Mouse (Mus musculus) fibroblast of lung, adult 2 months (primary cell): Measurements from ENCODE around the gene Dyrk3.
"Not testable (repeated sequence)": the region's sequence is repeated elsewhere in the genome, so short reads cannot be mapped to it uniquely, and the experiment has no call there.

Experiments
- DNase-seq: peaks from one replicate; pipeline ENCODE4 v3.0.0-alpha.2; 2011; ENCODE audit warnings: low read depth

Gene Dyrk3

GRCm38 (mm10) chr1:131155456-131155855, 17.3 kb upstream of the Dyrk3 start:
- DNase-seq: peak; percentile 25

GRCm38 (mm10) chr1:131153018-131153629, 15.0 kb upstream of the Dyrk3 start, which contains the start of gene Eif2d:
Eif2d (plus strand) TSS chr1:131153181.
- peak; percentile 57 for DNase-seq

- no peak for DNase-seq
Measured at GRCm38 (mm10) chr1:131149496-131149895, 11.4 kb upstream of the Dyrk3 start.

- no peak for DNase-seq
Measured at GRCm38 (mm10) chr1:131146181-131146614, 8.1 kb upstream of the Dyrk3 start.

DNA sequence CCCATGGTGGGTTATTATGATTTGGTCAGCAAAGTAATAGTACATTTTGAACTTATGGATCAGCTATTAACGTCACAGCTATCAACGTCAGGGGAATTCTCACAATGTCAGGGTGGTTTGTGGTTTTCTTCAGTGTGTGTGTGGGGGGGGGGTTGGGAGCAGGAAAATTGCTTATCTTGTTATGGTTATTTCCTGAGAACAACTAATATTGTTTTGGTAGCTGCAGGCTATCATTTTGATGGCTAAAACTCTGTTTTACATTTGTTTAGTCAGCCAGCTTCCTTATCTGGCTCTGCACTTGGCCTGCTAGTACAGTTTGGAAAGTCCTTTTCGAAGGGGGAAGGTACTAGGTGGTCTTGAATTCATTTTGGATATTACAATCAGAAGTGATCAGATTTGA, 7.1 kb upstream of the Dyrk3 start:
- DNase-seq: not testable (repeated sequence)

GRCm38 (mm10) chr1:131142472-131142871, 4.3 kb upstream of the Dyrk3 start:
- no peak for DNase-seq

GRCm38 (mm10) chr1:131141449-131141848, 3.3 kb upstream of the Dyrk3 start:
- no peak for DNase-seq

DNA sequence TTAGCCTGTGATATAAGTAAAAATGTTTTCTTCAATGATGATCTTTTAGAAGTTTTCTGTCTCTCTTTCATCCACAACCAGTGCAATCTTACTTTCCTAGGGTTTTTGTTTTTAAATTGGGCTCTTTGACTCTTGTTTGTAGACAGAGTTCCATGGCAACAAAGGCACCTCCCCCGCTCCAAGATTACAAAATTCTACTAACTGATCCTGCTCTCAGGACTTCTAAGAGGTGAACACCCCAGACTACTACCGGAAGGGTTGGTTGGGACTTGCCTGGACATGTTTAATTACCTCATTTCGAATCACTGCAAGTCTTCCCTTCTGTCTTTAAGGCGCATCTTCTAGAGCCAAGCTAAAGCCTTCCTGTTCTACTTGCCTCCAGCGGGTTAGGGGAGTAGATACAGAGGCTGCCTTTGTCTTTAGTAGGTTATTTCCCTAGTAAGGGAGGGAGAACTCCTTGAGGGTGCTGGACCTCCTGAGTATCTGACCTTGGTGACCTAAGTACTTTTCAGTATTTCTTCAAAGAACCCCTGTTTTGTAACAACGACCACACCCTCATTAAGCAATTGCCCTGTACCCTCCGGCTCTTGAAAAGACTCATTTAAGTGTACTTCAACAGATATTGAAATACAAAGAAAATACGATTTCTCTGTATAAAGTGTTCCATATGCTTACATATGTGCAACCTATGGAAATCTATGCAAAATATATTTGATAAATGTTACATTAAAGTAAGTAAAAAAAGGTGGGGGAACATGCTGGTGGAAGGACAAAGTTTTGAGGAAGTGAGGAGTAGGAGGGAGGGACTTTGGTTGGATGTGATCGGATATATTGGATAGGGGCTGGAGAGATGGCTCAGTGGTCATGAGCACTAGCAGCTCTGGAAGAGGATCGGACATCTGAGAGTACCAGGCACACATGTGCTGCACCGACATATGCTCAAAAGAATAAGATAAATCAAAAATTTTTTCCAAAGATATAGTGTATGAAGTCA, 1.3 kb upstream of the Dyrk3 start:
- peak; percentile 79 for DNase-seq

DNA sequence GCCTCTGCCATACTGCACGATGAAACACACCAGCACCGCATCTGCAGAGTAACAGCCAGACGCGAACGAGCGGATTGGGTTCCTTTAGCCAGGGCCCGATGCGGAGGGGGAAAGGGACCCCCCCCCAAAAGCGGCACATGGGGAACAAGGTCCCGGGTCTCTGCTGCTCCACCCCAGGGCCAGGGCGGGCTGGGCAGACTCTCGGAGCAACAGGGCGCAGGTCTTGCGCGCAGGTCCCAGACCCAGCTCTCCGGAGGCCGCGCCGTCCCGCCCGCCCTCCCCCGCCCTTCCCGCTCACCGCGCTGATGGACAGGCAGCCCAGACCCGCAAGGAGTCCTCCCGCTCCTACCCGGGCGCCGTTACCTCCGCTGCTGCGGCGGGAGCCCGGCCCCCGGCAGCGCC, 422 bp downstream of the Dyrk3 start:
- DNase-seq: no peak

DNA sequence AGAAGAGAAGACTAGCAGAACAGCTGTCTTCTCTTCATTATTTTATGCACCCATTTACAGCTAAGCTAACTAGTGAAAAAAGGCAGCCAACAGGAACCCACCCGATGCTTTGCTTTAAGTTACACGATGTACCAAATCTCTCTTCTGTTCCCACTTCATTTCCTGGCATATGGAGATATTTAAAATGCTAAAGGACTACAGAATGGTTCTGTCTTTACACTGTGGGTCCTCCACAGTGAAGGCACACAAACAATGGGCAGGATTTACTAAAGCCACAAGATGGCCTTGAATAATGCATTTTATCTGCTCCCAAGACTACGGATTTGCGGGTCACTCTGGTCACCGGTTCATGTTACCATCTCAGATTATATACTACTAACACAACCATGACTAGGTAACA, 1.0 kb downstream of the Dyrk3 start:
- no peak for DNase-seq

- DNase-seq: no peak
Measured at GRCm38 (mm10) chr1:131135960-131136629, 2.0 kb downstream of the Dyrk3 start.

- no peak for DNase-seq
Measured at GRCm38 (mm10) chr1:131134942-131135522, 3.1 kb downstream of the Dyrk3 start.

- DNase-seq: no peak
Measured at GRCm38 (mm10) chr1:131134231-131134630, 3.9 kb downstream of the Dyrk3 start.

DNA sequence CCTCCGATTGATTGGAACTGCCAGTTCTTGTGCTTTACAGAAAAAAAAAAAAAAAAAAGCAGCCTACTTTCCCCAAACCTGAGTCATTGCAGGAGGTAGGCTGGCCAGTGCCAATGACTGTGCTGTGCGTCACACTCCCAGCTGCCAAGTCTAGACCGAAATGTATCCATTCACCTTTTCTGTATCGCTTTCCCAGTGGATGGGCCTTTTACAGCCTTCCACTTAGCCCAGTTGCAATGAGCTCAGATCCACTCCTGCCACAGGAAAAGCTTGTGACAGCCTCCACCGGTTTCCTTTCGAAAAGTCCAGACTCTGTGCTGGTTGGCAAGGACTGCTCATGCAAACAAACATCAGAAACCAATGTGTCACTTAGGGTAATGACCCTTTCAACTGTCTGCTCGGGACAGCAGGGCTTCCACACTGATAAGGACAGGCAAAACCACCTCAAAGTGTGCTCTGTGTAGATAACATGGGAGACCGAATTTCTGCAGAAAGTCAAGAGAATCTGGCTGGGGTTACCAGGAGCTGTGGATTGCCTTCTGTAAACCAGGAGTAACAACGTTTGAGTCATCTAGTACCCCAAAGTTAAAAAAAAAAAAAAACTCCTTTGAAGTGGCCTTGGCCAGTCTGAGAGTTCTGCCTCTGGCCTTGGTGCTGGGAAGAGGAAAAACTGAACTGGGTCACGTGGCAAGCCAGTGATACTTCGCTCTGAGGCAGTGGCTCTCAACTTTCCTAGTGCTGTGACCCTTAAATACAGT, 12.0 kb downstream of the Dyrk3 start:
- DNase-seq: peak; percentile 87

GRCm38 (mm10) chr1:131123522-131124265, 14.4 kb downstream of the Dyrk3 start:
- DNase-seq: no peak

GRCm38 (mm10) chr1:131121987-131122386, 16.2 kb downstream of the Dyrk3 start:
- no peak for DNase-seq

GRCm38 (mm10) chr1:131119026-131119425, 19.1 kb downstream of the Dyrk3 start:
- DNase-seq: no peak

DNA sequence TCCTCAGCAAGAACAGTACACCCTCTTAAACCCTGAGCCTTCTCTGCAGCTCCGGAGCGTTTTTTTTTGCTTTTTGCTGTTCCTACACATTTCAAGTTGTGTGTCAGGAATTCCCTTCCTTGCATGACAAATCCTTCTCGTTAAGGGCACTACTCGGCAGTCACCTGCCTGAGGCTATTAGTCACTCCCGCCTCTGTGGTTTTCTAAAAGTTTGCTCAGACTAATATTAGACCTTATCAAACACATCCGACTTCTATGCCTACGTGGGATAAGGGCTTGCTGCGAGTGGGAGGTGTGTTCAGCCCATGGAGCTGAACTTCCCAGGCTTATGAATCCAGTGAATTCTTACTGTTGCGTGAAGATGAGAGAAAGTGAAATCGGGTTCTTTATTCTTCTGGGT, 19.6 kb downstream of the Dyrk3 start:
- no peak for DNase-seq

GRCm38 (mm10) chr1:131116430-131117011, 21.6 kb downstream of the Dyrk3 start:
- no peak for DNase-seq

DNA sequence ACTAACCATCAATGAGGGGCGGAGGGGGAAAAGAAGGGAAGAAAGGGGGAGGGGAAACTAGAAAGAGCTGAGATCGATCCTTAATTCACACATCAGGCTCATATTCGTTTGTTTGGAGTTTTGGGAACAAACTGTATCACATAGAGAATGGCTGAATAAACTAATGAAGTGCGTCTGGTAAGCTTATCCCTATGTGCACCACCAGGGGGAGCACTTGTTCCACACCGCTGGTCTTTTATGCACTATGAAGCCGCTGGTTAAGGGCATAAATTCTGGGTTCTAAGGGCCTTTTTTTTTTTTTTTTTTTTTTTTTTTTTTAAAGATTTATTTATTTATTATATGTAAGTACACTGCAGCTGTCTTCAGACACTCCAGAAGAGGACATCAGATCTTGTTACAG, 22.2 kb downstream of the Dyrk3 start:
- no peak for DNase-seq
